Mouse (Mus musculus) lung, adult 2 months (tissue): ENCODE data around the gene Llgl2.

ENCODE experiments used
- CTCF ChIP-seq: fragments of 200-500 bp; IDR thresholded peaks from 2 replicates; pipeline ENCODE4 v1.5.1; 2011; ENCODE audit warnings: mild to moderate bottlenecking, low read length, control low read depth; ENCODE audit not compliant: insufficient read depth
- POLR2A ChIP-seq: fragments of 200-500 bp; IDR thresholded peaks from 2 replicates; pipeline ENCODE4 v1.6.1; 2011; ENCODE audit warnings: low read depth, mild to moderate bottlenecking, control low read depth, low read length, borderline replicate concordance; ENCODE audit errors: extremely low read depth

GRCm38 (mm10) chr11:115775821-115776665 lies 47.8 kb upstream of the Llgl2 start:
- TF ChIP-seq CTCF = no peak
- TF ChIP-seq POLR2A = no peak
